Mouse (Mus musculus) midbrain, embryonic 12.5 days (tissue): ENCODE data around the gene Zfp981. TPM values are rescaled to one million over a fixed set of nuclear protein-coding genes. Genes with fewer than 3 reads are reported as not detected.
"Not testable (repeated sequence)": the region's sequence is repeated elsewhere in the genome, so short reads cannot be mapped to it uniquely, and the experiment has no call there.

ENCODE experiments used
- ATAC-seq: fragments of 200-750 bp; cut with Nextera tagmentation; 2 replicates; pipeline ENCODE4 v1.8.0; 2017; ENCODE audit warnings: low read depth, moderate TSS enrichment, moderate library complexity; ENCODE audit not compliant: low FRiP score
- H3K27ac ChIP-seq: fragments of 300-500 bp; sonication (generic); replicated peaks from 2 replicates; pipeline ENCODE4 v1.5.1; 2016; ENCODE audit warnings: mild to moderate bottlenecking
- H3K27me3 ChIP-seq: fragments of 300-500 bp; sonication (generic); 2 replicates; pipeline ENCODE4 v1.6.1; 2016; ENCODE audit warnings: mild to moderate bottlenecking
- H3K36me3 ChIP-seq: fragments of 300-500 bp; sonication (generic); 2 replicates; pipeline ENCODE4 v1.6.1; 2016
- H3K4me1 ChIP-seq: fragments of 300-500 bp; sonication (generic); 2 replicates; pipeline ENCODE4 v1.6.1; 2016
- H3K4me2 ChIP-seq: fragments of 300-500 bp; sonication (generic); replicated peaks from 2 replicates; pipeline ENCODE4 v1.6.1; 2016; ENCODE audit warnings: mild to moderate bottlenecking, moderate library complexity
- H3K4me3 ChIP-seq: fragments of 300-500 bp; sonication (generic); 2 replicates; pipeline ENCODE4 v1.5.1; 2016; ENCODE audit warnings: mild to moderate bottlenecking
- H3K9ac ChIP-seq: fragments of 300-500 bp; sonication (generic); replicated peaks from 2 replicates; pipeline ENCODE4 v1.6.1; 2016; ENCODE audit warnings: mild to moderate bottlenecking, moderate library complexity
- H3K9me3 ChIP-seq: fragments of 300-500 bp; sonication (generic); 2 replicates; pipeline ENCODE4 v1.6.1; 2016; ENCODE audit warnings: mild to moderate bottlenecking
- WGBS: fragments of 180-500 bp; shearing (Covaris S2); methylation state at CpG from one replicate; pipeline ENCODE4 v1.1.7; 2016; 5-methylcytosine and 5-hydroxymethylcytosine counted together
- polyA plus RNA-seq: library from polyadenylated mRNA; unstranded; fragments of >200 nt; fragmentation: Nextera tagmentation; extraction: Ambion mirVana; gene quantifications from 2 replicates; pipeline ENCODE4 v1.2.1, GENCODE M21; 2016

Gene Zfp981
- polyA plus RNA-seq, 1 experiment from 2014 or later, result not detected

GRCm38 (mm10) chr4:146491993-146492392, 9.8 kb upstream of the Zfp981 start:
- not testable (repeated sequence) for H3K4me3 ChIP-seq, H3K27me3 ChIP-seq, H3K4me2 ChIP-seq, H3K9ac ChIP-seq, H3K4me1 ChIP-seq, H3K27ac ChIP-seq, H3K36me3 ChIP-seq
- peak; percentile 36; the same call in 1 of the 2 replicates for ATAC-seq
- WGBS, result 83% methylated on average over 1 of the region's 1 CpGs
- peaks cover 63% of the 10 kb centered on the region for H3K9me3 ChIP-seq

- H3K27ac ChIP-seq, result no peak overlapping the region
- 0 out of 2 replicates have a peak, but pooled peaks have one; percentile 8 for ATAC-seq
- no peak overlapping the region for H3K9ac ChIP-seq
- no peaks in the 10 kb centered on the region for H3K4me1 ChIP-seq
- H3K36me3 ChIP-seq, result no peaks in the 10 kb centered on the region
- H3K4me2 ChIP-seq, result no peak overlapping the region
- no peaks in the 10 kb centered on the region for H3K27me3 ChIP-seq
- peaks cover 62% of the 10 kb centered on the region for H3K9me3 ChIP-seq
- no peak overlapping the region for H3K4me3 ChIP-seq
Measured at GRCm38 (mm10) chr4:146492439-146492838, 9.4 kb upstream of the Zfp981 start.

GRCm38 (mm10) chr4:146492851-146493250, 9.0 kb upstream of the Zfp981 start:
- H3K4me2 ChIP-seq, result no peak overlapping the region
- ATAC-seq, result no peak
- H3K4me1 ChIP-seq, result no peaks in the 10 kb centered on the region
- no peak overlapping the region for H3K27ac ChIP-seq
- no peak overlapping the region for H3K9ac ChIP-seq
- H3K27me3 ChIP-seq, result no peaks in the 10 kb centered on the region
- no peak overlapping the region for H3K4me3 ChIP-seq
- H3K9me3 ChIP-seq, result peaks cover 65% of the 10 kb centered on the region
- 37% methylated on average over 1 of the region's 1 CpGs for WGBS
- no peaks in the 10 kb centered on the region for H3K36me3 ChIP-seq

- not testable (repeated sequence) for H3K27ac ChIP-seq, H3K4me2 ChIP-seq, H3K4me3 ChIP-seq, H3K4me1 ChIP-seq, H3K27me3 ChIP-seq, H3K9ac ChIP-seq, H3K36me3 ChIP-seq
- peak; percentile 23 for ATAC-seq
- peaks cover 65% of the 10 kb centered on the region for H3K9me3 ChIP-seq
- WGBS, result 86% methylated on average over 6 of the region's 6 CpGs
Measured at GRCm38 (mm10) chr4:146493319-146493907, 8.4 kb upstream of the Zfp981 start.

DNA sequence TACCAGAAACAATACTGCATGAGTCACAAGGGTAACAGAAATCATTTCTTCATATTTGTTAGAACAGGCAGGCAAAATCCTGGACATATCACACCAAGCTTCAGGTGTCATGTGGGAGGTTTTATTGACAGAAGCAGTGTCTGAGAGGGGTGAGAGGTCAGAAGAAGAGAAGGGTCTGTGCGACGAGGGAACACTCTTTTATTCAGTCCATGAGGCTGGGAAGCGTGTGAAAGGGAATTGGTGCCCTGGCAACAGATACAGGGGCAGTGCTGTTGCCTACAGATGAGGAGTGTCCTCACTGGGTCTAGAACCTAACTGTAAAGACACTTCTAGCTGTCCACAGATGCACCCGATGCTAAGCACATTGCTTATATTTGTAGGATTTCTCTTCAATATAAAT, 6.8 kb upstream of the Zfp981 start:
- peaks cover 64% of the 10 kb centered on the region for H3K9me3 ChIP-seq
- 72% methylated on average over 4 of the region's 4 CpGs for WGBS
- no peaks in the 10 kb centered on the region for H3K27me3 ChIP-seq
- ATAC-seq, result no peak
- no peak overlapping the region for H3K4me2 ChIP-seq
- H3K4me3 ChIP-seq, result no peak overlapping the region
- H3K36me3 ChIP-seq, result no peaks in the 10 kb centered on the region
- H3K9ac ChIP-seq, result no peak overlapping the region
- no peak overlapping the region for H3K27ac ChIP-seq
- H3K4me1 ChIP-seq, result no peaks in the 10 kb centered on the region

DNA sequence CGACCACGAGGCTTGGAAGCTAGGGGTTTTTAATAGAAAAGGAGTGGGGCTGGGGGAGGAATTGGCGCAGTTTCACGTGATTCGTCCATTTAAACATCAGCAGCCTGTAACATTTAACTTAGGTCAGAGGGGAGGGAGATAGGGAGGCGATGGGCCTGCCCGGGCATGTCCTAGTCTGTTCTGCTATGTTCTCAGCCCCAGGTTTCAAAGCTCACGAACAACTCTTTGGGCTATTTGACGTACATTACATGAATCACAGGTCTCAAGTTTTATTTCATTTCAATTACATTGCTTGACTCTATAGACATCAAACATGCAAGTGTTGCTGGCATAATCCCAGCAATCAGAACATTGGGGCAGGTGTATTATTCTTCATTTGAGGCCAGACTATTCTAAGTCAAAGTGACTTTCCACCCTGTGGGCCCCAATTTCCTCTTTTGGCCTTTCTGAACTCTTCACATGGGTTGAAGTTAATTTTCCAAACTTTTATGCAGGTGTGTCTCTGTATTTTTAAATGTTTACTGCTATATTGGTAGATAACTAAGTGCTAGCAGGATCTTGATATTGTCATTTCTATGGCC, 4.0 kb upstream of the Zfp981 start:
- H3K4me3 ChIP-seq, ATAC-seq, H3K36me3 ChIP-seq, H3K9ac ChIP-seq, H3K4me2 ChIP-seq, H3K4me1 ChIP-seq, H3K27me3 ChIP-seq, H3K27ac ChIP-seq: not testable (repeated sequence)
- H3K9me3 ChIP-seq, result peaks cover 59% of the 10 kb centered on the region
- 79% methylated on average over 9 of the region's 9 CpGs for WGBS

DNA sequence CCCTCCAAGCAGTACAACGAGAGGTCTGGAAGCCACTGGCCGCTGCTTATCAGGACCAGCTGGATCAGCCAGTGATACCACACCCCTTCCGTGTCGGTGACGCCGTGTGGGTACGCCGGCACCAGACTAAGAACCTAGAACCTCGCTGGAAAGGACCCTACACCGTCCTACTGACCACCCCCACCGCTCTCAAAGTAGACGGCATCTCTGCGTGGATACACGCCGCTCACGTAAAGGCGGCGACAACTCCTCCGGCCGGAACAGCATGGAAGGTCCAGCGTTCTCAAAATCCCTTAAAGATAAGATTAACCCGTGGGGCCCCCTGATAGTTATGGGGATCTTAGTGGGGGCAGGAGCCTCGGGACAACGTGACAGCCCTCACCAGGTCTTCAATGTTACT, 7.2 kb downstream of the Zfp981 start:
- not testable (repeated sequence) for ATAC-seq, H3K27ac ChIP-seq, H3K4me3 ChIP-seq, H3K4me1 ChIP-seq, H3K36me3 ChIP-seq, H3K9ac ChIP-seq, H3K4me2 ChIP-seq, H3K27me3 ChIP-seq
- H3K9me3 ChIP-seq, result peaks cover 17% of the 10 kb centered on the region
- 93% methylated on average over 22 of the region's 24 CpGs for WGBS

- H3K4me3 ChIP-seq, H3K9ac ChIP-seq, ATAC-seq, H3K27ac ChIP-seq, H3K36me3 ChIP-seq, H3K27me3 ChIP-seq, H3K4me1 ChIP-seq, H3K4me2 ChIP-seq: not testable (repeated sequence)
- H3K9me3 ChIP-seq, result peaks cover 39% of the 10 kb centered on the region
Measured at GRCm38 (mm10) chr4:146511871-146512270, 10.0 kb downstream of the Zfp981 start.

- ATAC-seq, result no peak
- WGBS, result 71% methylated on average over 1 of the region's 1 CpGs
- no peak overlapping the region for H3K4me3 ChIP-seq
- no peak overlapping the region for H3K9ac ChIP-seq
- H3K27ac ChIP-seq, result no peak overlapping the region
- H3K27me3 ChIP-seq, result no peaks in the 10 kb centered on the region
- no peak overlapping the region for H3K4me2 ChIP-seq
- no peaks in the 10 kb centered on the region for H3K36me3 ChIP-seq
- H3K4me1 ChIP-seq, result no peaks in the 10 kb centered on the region
- peaks cover 72% of the 10 kb centered on the region for H3K9me3 ChIP-seq
Measured at GRCm38 (mm10) chr4:146516474-146516873, 14.6 kb downstream of the Zfp981 start.

DNA sequence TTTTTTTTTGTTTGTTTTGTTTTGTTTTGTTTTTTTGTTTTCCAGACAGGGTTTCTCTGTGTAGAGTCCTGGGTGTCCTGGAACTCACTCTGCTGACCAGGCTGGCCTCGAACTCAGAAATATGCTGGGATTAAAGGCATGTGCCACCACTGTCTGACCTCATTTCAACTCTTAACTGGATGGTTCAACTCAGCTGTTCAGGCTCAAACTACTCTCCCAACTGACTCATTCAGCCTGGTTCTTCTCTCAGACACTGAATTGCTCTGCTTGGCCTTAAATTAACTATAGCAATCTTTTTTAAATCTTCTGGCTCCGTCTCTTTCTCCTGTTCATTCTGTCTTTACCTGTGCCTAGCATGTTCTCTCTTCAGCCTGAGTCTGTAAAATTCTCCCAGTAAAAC, 15.3 kb downstream of the Zfp981 start:
- not testable (repeated sequence) for H3K4me2 ChIP-seq, ATAC-seq, H3K36me3 ChIP-seq, H3K27ac ChIP-seq, H3K4me1 ChIP-seq, H3K9ac ChIP-seq, H3K4me3 ChIP-seq, H3K27me3 ChIP-seq
- 61% methylated on average over 2 of the region's 2 CpGs for WGBS
- peaks cover 74% of the 10 kb centered on the region for H3K9me3 ChIP-seq

GRCm38 (mm10) chr4:146520723-146521122, 18.9 kb downstream of the Zfp981 start:
- Histone ChIP-seq H3K9ac (no peak overlapping the region), H3K4me1 (no peaks in the 10 kb centered on the region), H3K27me3 (no peaks in the 10 kb centered on the region), H3K4me3 (no peak overlapping the region), H3K27ac (no peak overlapping the region), H3K36me3 (no peaks in the 10 kb centered on the region), H3K9me3 (peaks cover 84% of the 10 kb centered on the region), H3K4me2 (no peak overlapping the region)
- WGBS, result 86% methylated on average over 2 of the region's 2 CpGs
- ATAC-seq, result 0 out of 2 replicates have a peak, but pooled peaks have one; percentile 56

DNA sequence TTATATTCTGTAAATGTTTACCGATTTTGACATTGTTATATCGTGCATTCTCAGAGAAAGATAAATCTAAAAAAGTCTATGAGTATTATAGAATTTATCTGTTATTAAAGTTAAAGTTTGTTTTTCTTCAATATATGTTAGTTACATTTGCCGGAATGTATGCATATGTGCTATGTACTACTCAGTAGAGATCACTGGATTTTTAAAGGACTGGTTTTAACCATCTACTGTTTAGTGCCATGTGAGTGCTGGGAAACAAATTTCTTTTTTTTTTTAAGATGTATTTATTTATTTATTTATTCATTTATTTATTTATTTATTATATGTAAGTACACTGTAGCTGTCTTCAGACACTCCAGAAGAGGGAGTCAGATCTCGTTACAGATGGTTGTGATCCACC, 32.7 kb downstream of the Zfp981 start:
- no peak overlapping the region for H3K9ac ChIP-seq
- no peaks in the 10 kb centered on the region for H3K36me3 ChIP-seq
- H3K4me1 ChIP-seq, result no peaks in the 10 kb centered on the region
- H3K27ac ChIP-seq, result no peak overlapping the region
- ATAC-seq, result peak; percentile 58
- no peak overlapping the region for H3K4me2 ChIP-seq
- 85% methylated on average over 4 of the region's 4 CpGs for WGBS
- peaks cover 61% of the 10 kb centered on the region for H3K9me3 ChIP-seq
- H3K4me3 ChIP-seq, result no peak overlapping the region
- H3K27me3 ChIP-seq, result no peaks in the 10 kb centered on the region

- no peak overlapping the region for H3K4me3 ChIP-seq
- no peak overlapping the region for H3K27ac ChIP-seq
- peaks cover 59% of the 10 kb centered on the region for H3K9me3 ChIP-seq
- no peaks in the 10 kb centered on the region for H3K4me1 ChIP-seq
- no peaks in the 10 kb centered on the region for H3K36me3 ChIP-seq
- no peaks in the 10 kb centered on the region for H3K27me3 ChIP-seq
- H3K4me2 ChIP-seq, result no peak overlapping the region
- ATAC-seq, result no peak
- H3K9ac ChIP-seq, result no peak overlapping the region
Measured at GRCm38 (mm10) chr4:146535883-146536282, 34.1 kb downstream of the Zfp981 start.
